Mouse (Mus musculus): ENCODE measurements at regions not wholly inside any gene's neighbourhood (a gene's known extent, or its start where the extent isn't known, plus 50 kb on each side); places are given as distances from the start of the nearest gene placed in this dataset.
A peak's percentile ranks its signal among the peaks of the same experiment; 100 is the strongest.

GRCm38 (mm10) chr10:96204198-96204597 lies 67.8 kb downstream of the Gm5426 start (continued):
- TF ChIP-seq MAZ (IDR thresholded peaks at IDR 0.05; ENCODE audit: low read depth, low read length) (peak; percentile 58; the same call in 1 of the 2 replicates), POLR2A (IDR thresholded peaks at IDR 0.05; ENCODE audit: control insufficient read depth in 1 of 2, insufficient read depth in 1 of 2, low read depth in 1 of 2, low read length in 2 of 2, poor library complexity in 1 of 2) (no peak), E2F4 (IDR thresholded peaks at IDR 0.05; ENCODE audit: borderline replicate concordance, low read depth, low read length) (no peak), TAL1 (IDR thresholded peaks at IDR 0.05; ENCODE audit: low read length) (peak; percentile 93), MAFK (IDR thresholded peaks at IDR 0.05; ENCODE audit: borderline replicate concordance, low read depth, low read length) (peak; percentile 48; the same call in 1 of the 2 replicates), ZKSCAN1 (IDR thresholded peaks at IDR 0.05; ENCODE audit: low read depth, low read length) (no peak), POLR2AphosphoS2 (IDR thresholded peaks at IDR 0.05; ENCODE audit: low read length) (no peak), CTCF (IDR thresholded peaks at IDR 0.05 in 2 of 3, conservative IDR thresholded peaks at IDR 0.05 in 1 of 3; ENCODE audit: control insufficient read depth in 1 of 3, insufficient read depth in 1 of 3, low read depth in 2 of 3, low read length in 3 of 3, poor library complexity in 1 of 3, severe bottlenecking in 1 of 3) (no peak), SIN3A (IDR thresholded peaks at IDR 0.05; ENCODE audit: low read length) (peak; percentile 85), USF1 (IDR thresholded peaks at IDR 0.05; ENCODE audit: low read depth, low read length) (no peak), CHD2 (IDR thresholded peaks at IDR 0.05; ENCODE audit: low read length) (no peak), KAT2A (conservative IDR thresholded peaks at IDR 0.05; ENCODE audit: low read depth, low read length) (no peak), TCF12 (IDR thresholded peaks at IDR 0.05; ENCODE audit: low read depth, low read length) (peak; percentile 99), MXI1 (IDR thresholded peaks at IDR 0.05; ENCODE audit: low read depth, low read length) (no peak; the same call in none of the 2 replicates), BHLHE40 (IDR thresholded peaks at IDR 0.05; ENCODE audit: borderline replicate concordance, low read depth, low read length) (no peak), RAD21 (IDR thresholded peaks at IDR 0.05; ENCODE audit: low read depth, low read length) (no peak), RCOR1 (IDR thresholded peaks at IDR 0.05; ENCODE audit: low read depth, low read length) (peak; percentile 90)

DNA sequence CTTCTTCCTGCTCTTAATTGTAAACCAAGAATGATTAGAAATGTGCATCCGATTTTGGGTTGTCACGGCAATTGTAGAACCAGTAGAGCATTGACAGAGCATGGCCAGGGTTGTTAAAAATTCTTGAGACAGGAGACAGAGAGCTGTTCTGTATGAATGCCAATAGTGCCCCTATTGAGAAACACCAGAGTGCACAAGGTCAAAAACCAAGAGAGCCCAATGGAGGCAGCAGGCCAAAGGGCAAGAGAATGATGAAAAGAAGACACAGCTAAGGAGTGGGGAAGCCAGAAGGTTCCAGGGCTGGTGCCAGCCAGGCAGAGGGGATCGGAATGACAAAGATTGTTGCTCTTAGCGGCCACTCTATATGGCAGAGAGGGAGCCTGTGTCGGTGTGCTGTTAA lies 72.8 kb downstream of the Gm5426 start:
- H3K79me2 ChIP-seq (ENCODE audit: control insufficient read depth, insufficient read depth, low read length, poor library complexity) = no peaks in the 10 kb centered on the region
- no peak overlapping the region for H3K4me3 ChIP-seq (ENCODE audit: control insufficient read depth in 1 of 2, insufficient read depth in 1 of 2, low read depth in 2 of 2, low read length in 2 of 2)
- TF ChIP-seq ZNF384 (IDR thresholded peaks at IDR 0.05; ENCODE audit: low read depth, low read length) (no peak), MYC (IDR thresholded peaks at IDR 0.05; ENCODE audit: low read depth, low read length) (no peak), ZKSCAN1 (IDR thresholded peaks at IDR 0.05; ENCODE audit: low read depth, low read length) (no peak), POLR2AphosphoS5 (IDR thresholded peaks at IDR 0.05; ENCODE audit: borderline replicate concordance, low read depth, low read length) (no peak), JUND (IDR thresholded peaks at IDR 0.05; ENCODE audit: low read depth, low read length) (no peak), USF2 (IDR thresholded peaks at IDR 0.05; ENCODE audit: borderline replicate concordance in 1 of 2, insufficient read depth in 1 of 2, low read depth in 1 of 2, low read length in 2 of 2) (no peak), USF1 (IDR thresholded peaks at IDR 0.05; ENCODE audit: low read depth, low read length) (no peak), ETS1 (IDR thresholded peaks at IDR 0.05; ENCODE audit: low read depth, low read length) (no peak), POLR2AphosphoS2 (IDR thresholded peaks at IDR 0.05; ENCODE audit: low read length) (no peak), SIN3A (IDR thresholded peaks at IDR 0.05; ENCODE audit: low read length) (no peak), GABPA (IDR thresholded peaks at IDR 0.05; ENCODE audit: low read depth, low read length) (no peak), TCF12 (IDR thresholded peaks at IDR 0.05; ENCODE audit: low read depth, low read length) (no peak), RAD21 (IDR thresholded peaks at IDR 0.05; ENCODE audit: low read depth, low read length) (no peak), EP300 (IDR thresholded peaks at IDR 0.05; ENCODE audit: low read depth in 1 of 2, low read length in 2 of 2) (no peak), POLR2A (IDR thresholded peaks at IDR 0.05; ENCODE audit: control insufficient read depth in 1 of 2, insufficient read depth in 1 of 2, low read depth in 1 of 2, low read length in 2 of 2, poor library complexity in 1 of 2) (no peak), HCFC1 (IDR thresholded peaks at IDR 0.05; ENCODE audit: low read depth, low read length) (no peak)
- no peaks in the 10 kb centered on the region for H3K9me3 ChIP-seq (replicated peaks; ENCODE audit: insufficient read depth, low read length)
- H3K27me3 ChIP-seq (ENCODE audit: control insufficient read depth in 1 of 2, insufficient read depth in 2 of 2, low read length in 2 of 2) = no peaks in the 10 kb centered on the region
- no peak for DNase-seq (ENCODE audit: low read depth, low spot score)
- H3K9ac ChIP-seq (ENCODE audit: control insufficient read depth, low read depth, low read length, poor library complexity, severe bottlenecking) = no peak overlapping the region
- H3K27ac ChIP-seq (ENCODE audit: control insufficient read depth, low read depth, low read length) = no peak overlapping the region
- H3K4me1 ChIP-seq (ENCODE audit: control insufficient read depth in 1 of 2, insufficient read depth in 2 of 2, low read length in 2 of 2) = peaks cover 3 to 4% of the 10 kb centered on the region in 2 experiments; a peak in 3 of 4 replicates
- peaks cover 0 to 10% of the 10 kb centered on the region in 2 experiments; a peak in 2 of 4 replicates for H3K36me3 ChIP-seq (ENCODE audit: control insufficient read depth in 1 of 2, insufficient read depth in 2 of 2, low read length in 2 of 2)
